Mouse (Mus musculus) liver, embryonic 15.5 days (tissue): Measurements from ENCODE around the gene Tec. TPM values are rescaled to one million over a fixed set of nuclear protein-coding genes. Genes with fewer than 3 reads are reported as not detected.

Experiments used
- ATAC-seq: fragments of 200-750 bp; cut with Nextera tagmentation; 2 replicates; pipeline ENCODE4 v1.8.0; 2017; ENCODE audit warnings: moderate number of reproducible peaks, mild to moderate bottlenecking, moderate library complexity; ENCODE audit not compliant: insufficient read depth
- H3K27ac ChIP-seq: fragments of 300-500 bp; sonication (generic); replicated peaks from 2 replicates; pipeline ENCODE4 v1.5.1; 2015; ENCODE audit warnings: mild to moderate bottlenecking, inconsistent platforms
- H3K27me3 ChIP-seq: fragments of 300-500 bp; sonication (generic); 2 replicates; pipeline ENCODE4 v1.6.1; 2015; ENCODE audit warnings: mild to moderate bottlenecking, inconsistent platforms
- H3K36me3 ChIP-seq: fragments of 300-500 bp; sonication (generic); replicated peaks from 2 replicates; pipeline ENCODE4 v1.6.1; 2015; ENCODE audit warnings: moderate library complexity, mild to moderate bottlenecking, inconsistent platforms
- H3K4me1 ChIP-seq: fragments of 300-500 bp; sonication (generic); replicated peaks from 2 replicates; pipeline ENCODE4 v1.6.1; 2015; ENCODE audit warnings: inconsistent platforms
- H3K4me2 ChIP-seq: fragments of 300-500 bp; sonication (generic); 2 replicates; pipeline ENCODE4 v1.6.1; 2015; ENCODE audit warnings: moderate library complexity, mild to moderate bottlenecking, inconsistent platforms
- H3K4me3 ChIP-seq: fragments of 300-500 bp; sonication (generic); replicated peaks from 2 replicates; pipeline ENCODE4 v1.5.1; 2015; ENCODE audit warnings: mild to moderate bottlenecking, inconsistent platforms
- H3K9ac ChIP-seq: fragments of 300-500 bp; sonication (generic); 2 replicates; pipeline ENCODE4 v1.6.1; 2015; ENCODE audit warnings: moderate library complexity, mild to moderate bottlenecking, inconsistent platforms
- H3K9me3 ChIP-seq: fragments of 300-500 bp; sonication (generic); replicated peaks from 2 replicates; pipeline ENCODE4 v1.6.1; 2016; ENCODE audit warnings: inconsistent platforms
- WGBS: fragments of 180-500 bp; shearing (Covaris S2); methylation state at CpG from one replicate; pipeline ENCODE4 v1.1.7; 2015; ENCODE audit warnings: mixed read lengths; ENCODE audit not compliant: insufficient replicate concordance; 5-methylcytosine and 5-hydroxymethylcytosine counted together
- polyA plus RNA-seq: library from polyadenylated mRNA; unstranded; fragments of >200 nt; fragmentation: Nextera tagmentation; extraction: Ambion mirVana; gene quantifications from 2 replicates; pipeline ENCODE4 v1.2.1, GENCODE M21; 2015

Gene Tec
- polyA plus RNA-seq, 1 experiment from 2014 or later, result 3.5 TPM

- ATAC-seq, result no peak
- H3K36me3 ChIP-seq, result no peaks in the 10 kb centered on the region
- 16% methylated on average over 4 of the region's 4 CpGs for WGBS
Measured at GRCm38 (mm10) chr5:72710572-72711278, 157.6 kb downstream of the Tec start.

GRCm38 (mm10) chr5:72709976-72710375, 158.3 kb downstream of the Tec start:
- H3K27ac ChIP-seq, result no peak overlapping the region
- no peaks in the 10 kb centered on the region for H3K27me3 ChIP-seq
- 71% methylated on average over 9 of the region's 9 CpGs for WGBS
- no peak for ATAC-seq
- no peak overlapping the region for H3K4me2 ChIP-seq
- H3K36me3 ChIP-seq, result no peaks in the 10 kb centered on the region
- no peaks in the 10 kb centered on the region for H3K4me1 ChIP-seq
- no peak overlapping the region for H3K9ac ChIP-seq
- H3K9me3 ChIP-seq, result no peaks in the 10 kb centered on the region
- no peak overlapping the region for H3K4me3 ChIP-seq

More at GRCm38 (mm10) chr5:72710572-72711278, 157.6 kb downstream of the Tec start:
- H3K4me1 ChIP-seq, result no peaks in the 10 kb centered on the region
- no peak overlapping the region for H3K9ac ChIP-seq
- H3K9me3 ChIP-seq, result no peaks in the 10 kb centered on the region
- no peaks in the 10 kb centered on the region for H3K27me3 ChIP-seq
- no peak overlapping the region for H3K4me2 ChIP-seq
- no peak overlapping the region for H3K27ac ChIP-seq
- H3K4me3 ChIP-seq, result no peak overlapping the region

- 72% methylated on average over 13 of the region's 13 CpGs for WGBS
- H3K9ac ChIP-seq, result no peak overlapping the region
- H3K27ac ChIP-seq, result no peak overlapping the region
- no peak overlapping the region for H3K4me2 ChIP-seq
- ATAC-seq, result no peak
- H3K4me1 ChIP-seq, result no peaks in the 10 kb centered on the region
- H3K4me3 ChIP-seq, result no peak overlapping the region
- no peaks in the 10 kb centered on the region for H3K9me3 ChIP-seq
- H3K27me3 ChIP-seq, result no peaks in the 10 kb centered on the region
- H3K36me3 ChIP-seq, result no peaks in the 10 kb centered on the region
Measured at GRCm38 (mm10) chr5:72709451-72709850, 158.8 kb downstream of the Tec start.

DNA sequence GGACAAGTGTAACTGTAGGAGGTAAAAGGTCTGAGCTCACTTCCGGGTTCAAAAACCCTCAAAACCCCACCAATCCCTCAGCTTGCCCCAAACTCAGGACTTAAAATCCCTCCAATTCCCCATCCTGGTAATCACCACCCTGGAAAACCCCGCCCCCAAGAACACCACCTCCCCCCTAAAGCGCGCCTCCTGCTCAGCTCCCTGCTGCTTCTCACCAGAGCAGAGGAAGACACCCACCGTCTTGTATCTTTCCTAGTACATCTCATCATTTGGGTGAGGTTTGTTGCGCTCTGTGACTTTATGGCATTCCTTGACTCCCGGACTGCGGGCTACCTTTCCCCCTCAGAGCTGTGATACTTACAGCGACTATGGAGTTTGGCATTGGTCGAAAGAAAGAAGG, 161.6 kb downstream of the Tec start:
- H3K27me3 ChIP-seq, result no peaks in the 10 kb centered on the region
- ATAC-seq, result no peak
- no peak overlapping the region for H3K9ac ChIP-seq
- 64% methylated on average over 10 of the region's 10 CpGs for WGBS
- no peak overlapping the region for H3K4me3 ChIP-seq
- H3K9me3 ChIP-seq, result no peaks in the 10 kb centered on the region
- H3K4me2 ChIP-seq, result no peak overlapping the region
- no peaks in the 10 kb centered on the region for H3K4me1 ChIP-seq
- no peak overlapping the region for H3K27ac ChIP-seq
- no peaks in the 10 kb centered on the region for H3K36me3 ChIP-seq

DNA sequence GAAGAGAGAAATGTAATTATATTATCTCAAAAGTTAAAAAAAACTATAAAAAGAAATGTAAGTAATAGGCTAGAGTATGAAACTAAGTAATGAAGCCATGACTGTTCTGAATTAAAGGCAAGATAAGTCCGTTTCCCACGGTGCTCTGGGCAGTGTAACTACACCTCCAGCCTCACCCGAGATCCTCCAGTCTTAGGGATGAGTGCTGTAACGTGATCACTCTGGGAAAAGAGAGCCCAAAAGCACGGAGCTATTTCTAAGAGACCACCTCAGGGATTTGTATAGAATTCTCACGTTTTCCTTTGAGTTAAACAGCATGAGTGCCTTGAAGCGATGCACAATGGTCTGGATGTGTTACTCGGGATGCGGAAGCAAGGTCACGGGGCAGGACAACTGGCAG, 162.2 kb downstream of the Tec start:
- no peak for ATAC-seq
- Histone ChIP-seq H3K36me3 (no peaks in the 10 kb centered on the region), H3K9ac (no peak overlapping the region), H3K27ac (no peak overlapping the region), H3K27me3 (no peaks in the 10 kb centered on the region), H3K4me3 (no peak overlapping the region), H3K9me3 (no peaks in the 10 kb centered on the region), H3K4me1 (no peaks in the 10 kb centered on the region), H3K4me2 (no peak overlapping the region)
- 64% methylated on average over 10 of the region's 10 CpGs for WGBS

Other genes with a start within 250 kb of the Tec start
- not detected in 2 replicates for gene Cnga1, start 224.2 kb downstream of the Tec start, polyA plus RNA-seq
- gene Nipal1, start 220.7 kb downstream of the Tec start, polyA plus RNA-seq, result 28.1 and 35.4 TPM in 2 replicates
- gene Txk, start 115.7 kb downstream of the Tec start, polyA plus RNA-seq, result 0.05 and 0.06 TPM in 2 replicates
- gene Slain2, start 45.8 kb upstream of the Tec start, polyA plus RNA-seq, result 4.1 TPM in 2 replicates
- gene Gm10135, start 106.2 kb upstream of the Tec start, polyA plus RNA-seq, result not detected in 2 replicates
- 0.06 and 0.08 TPM in 2 replicates for gene Slc10a4, start 138.4 kb upstream of the Tec start, polyA plus RNA-seq